Mouse (Mus musculus) mature B cell (primary cell): Measurements from ENCODE around the gene Gab2.

Experiments
- in situ Hi-C: fragments of 300-500 bp; cut with MboI; formaldehyde crosslinking; loops from 2 replicates; pipeline ENCODE4 v1.14.3; 2019

Gab2 gene

GRCm38 (mm10) chr7:97345229-97345871 is 264.0 kb downstream of the Gab2 start:
- in situ Hi-C loops = no loop called here

DNA sequence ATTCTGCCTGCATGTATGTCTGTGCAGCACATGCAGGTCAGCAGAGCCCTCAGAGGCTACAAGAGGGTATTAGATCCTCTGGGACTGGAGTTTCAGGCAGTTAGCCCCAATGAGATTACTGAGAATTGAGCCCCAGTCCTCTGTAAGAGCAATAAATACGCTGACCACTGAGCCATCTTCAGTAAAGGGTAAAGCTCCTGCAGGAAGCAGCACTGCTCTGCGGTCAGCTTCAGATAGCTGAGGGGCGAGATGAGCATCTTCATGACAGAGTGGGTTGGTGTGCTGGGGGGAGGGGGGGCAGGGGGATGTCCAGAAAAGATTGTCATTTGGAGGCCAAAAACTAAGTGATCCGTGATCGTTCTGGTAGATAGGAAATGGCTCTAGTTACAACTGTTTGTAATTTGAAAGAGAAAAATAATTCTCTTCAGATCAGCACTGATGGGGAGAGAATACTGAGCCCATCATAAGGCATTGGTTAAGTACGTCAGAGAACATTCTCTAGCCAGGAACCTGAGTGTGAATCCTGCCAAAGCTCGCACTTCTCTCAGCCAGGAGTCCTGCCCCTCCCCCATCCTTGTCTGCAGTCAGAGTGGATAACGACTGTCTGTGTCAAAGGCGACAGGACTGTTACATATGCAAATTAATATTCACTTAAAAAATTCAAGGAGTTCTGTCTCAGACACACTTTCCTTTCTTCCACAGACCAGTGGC is 264.9 kb downstream of the Gab2 start:
- in situ Hi-C loops = no loop called here

GRCm38 (mm10) chr7:97346822-97347166 is 265.4 kb downstream of the Gab2 start:
- in situ Hi-C loops = no loop called here

DNA sequence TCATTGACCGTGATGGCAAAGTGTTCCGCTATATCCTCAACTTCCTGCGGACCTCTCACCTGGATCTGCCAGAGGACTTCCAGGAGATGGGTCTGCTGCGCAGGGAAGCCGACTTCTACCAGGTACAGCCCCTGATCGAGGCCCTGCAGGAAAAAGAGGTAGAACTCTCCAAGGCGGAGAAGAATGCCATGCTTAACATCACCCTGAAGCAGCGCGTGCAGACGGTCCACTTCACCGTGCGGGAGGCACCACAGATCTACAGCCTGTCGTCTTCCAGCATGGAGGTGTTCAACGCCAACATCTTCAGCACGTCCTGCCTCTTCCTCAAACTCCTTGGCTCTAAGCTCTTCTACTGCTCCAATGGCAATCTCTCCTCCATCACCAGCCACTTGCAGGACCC is 266.1 kb downstream of the Gab2 start:
- in situ Hi-C loops = no loop called here

DNA sequence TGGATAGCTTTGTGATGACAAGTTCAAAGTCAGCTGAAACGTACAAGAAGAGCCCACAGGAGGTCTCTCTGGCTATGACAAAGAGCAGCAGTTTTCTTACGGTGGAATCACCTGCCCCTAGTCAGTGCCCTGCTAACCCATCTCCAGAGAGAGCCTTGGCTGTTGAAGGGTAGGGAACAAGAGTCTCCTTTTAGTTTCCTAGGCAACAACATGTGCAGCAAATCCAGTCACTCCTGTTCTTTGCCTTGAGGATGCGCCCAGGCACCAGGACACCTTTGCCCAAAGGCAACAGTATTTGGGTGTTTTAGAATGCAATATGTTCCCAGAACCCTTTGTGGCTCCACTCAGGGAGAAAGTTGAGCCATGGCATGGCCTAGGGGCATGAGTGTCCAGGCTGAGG is 266.9 kb downstream of the Gab2 start:
- in situ Hi-C loops = no loop called here

GRCm38 (mm10) chr7:97348836-97349235 is 267.4 kb downstream of the Gab2 start:
- in situ Hi-C loops = no loop called here

- in situ Hi-C loops = no loop called here
These were observed 268.1 kb downstream of the Gab2 start for GRCm38 (mm10) chr7:97349438-97349837.

DNA sequence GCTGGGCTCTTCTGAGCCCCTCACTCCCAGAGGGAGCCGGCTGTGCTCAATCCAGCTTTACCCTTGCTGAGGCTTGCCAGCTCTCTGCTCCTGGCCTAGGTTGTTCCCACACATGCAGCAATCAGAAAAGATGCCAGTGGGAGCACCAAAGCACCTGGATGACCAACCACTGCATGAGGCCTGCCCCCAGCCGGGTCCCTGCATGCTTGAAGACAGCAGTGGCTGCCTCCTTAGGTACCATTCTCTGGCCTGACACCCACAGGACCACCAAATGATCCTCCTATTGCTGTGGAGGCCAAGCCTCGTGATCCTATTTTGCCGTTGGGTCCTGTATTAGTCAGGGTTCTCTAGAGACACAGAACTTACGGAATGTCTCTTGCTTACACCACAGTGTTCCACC is 269.5 kb downstream of the Gab2 start:
- in situ Hi-C loops = no loop called here

GRCm38 (mm10) chr7:97351792-97352513 is 270.6 kb downstream of the Gab2 start:
- in situ Hi-C loops = no loop called here

DNA sequence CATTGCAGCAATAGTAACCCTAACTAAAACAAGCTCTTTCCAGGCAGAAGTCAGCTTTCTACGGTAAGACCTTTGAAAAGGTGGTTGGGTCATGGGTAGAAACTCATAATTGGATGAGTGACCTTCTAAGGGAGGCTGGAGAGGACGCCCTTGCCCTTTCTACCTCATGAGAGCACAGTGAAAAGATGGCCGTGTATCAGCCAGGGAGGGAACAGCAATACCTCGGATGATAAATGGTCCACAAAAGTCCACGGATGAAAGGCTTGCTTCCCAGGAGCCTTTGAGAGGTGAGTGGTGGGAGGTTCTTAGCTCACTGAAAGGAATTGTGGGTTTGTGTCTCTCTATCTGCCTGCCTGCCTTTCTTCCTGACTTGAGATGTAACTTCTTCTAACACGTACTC is 272.0 kb downstream of the Gab2 start:
- in situ Hi-C loops = no loop called here

DNA sequence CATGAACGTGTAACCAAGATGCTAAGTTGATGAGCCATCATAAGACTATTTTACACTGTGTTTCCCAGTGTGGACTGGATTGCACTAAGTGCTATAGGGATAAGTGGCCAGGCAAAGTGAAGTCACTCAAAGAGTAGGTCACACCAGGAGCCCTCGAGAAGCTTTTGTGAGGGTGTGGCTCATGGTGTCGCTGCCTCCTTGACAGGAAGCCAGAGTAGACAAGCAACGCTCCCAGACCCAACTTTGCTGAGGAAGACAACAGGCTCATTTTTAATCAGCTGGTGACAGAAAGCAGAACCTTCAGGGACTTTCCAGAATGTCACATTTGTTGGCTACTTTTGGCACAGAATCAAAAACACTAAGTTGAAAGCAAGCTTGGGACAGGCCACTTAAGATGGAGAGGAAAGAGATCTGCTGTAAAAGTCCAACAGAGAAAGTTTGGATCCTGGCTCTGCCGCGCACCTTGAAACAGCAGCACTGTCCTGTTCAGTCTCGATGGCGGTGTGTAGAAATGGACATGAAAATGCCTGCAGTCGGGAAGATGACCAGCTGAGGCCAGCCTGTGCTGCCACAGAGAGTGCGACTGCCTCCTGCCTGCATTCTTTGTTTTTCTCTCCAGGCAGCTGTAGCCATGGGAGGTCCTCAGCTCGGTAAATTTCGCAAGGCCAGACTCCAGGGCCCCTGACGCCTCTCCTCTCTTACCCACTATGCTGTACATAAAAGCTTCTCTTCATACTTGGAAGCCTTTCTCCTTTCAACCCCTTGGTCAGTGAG is 273.9 kb downstream of the Gab2 start:
- in situ Hi-C loops = no loop called here

GRCm38 (mm10) chr7:97356253-97356652 is 274.9 kb downstream of the Gab2 start:
- in situ Hi-C loops = no loop called here

DNA sequence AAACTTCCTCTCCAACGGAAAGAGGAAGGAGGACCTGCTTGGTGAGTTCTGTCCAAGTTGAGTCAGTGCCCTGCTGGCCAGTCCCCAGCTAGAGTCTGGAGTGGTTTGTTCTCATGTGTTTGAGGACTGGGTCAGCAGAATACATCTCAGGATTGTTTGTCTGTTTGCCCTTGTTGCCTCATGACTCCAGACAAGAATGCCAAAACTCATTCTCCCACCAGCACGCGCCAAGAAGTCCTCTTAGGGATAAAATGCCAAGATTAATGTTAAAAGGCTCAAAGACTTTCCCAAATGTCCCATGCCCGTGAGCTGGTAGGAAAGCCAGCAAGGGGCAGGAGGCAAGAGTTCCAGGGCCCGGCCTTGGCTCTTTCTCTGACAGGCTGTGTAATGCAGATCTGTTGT is 275.5 kb downstream of the Gab2 start:
- in situ Hi-C loops = no loop called here

- in situ Hi-C loops = no loop called here
These were observed 276.5 kb downstream of the Gab2 start for GRCm38 (mm10) chr7:97357840-97358239.

- in situ Hi-C loops = no loop called here
These were observed 277.0 kb downstream of the Gab2 start for GRCm38 (mm10) chr7:97358347-97358746.
